Mouse (Mus musculus): ENCODE measurements around the gene Prpf3. TPM values are rescaled to one million over a fixed set of nuclear protein-coding genes. Genes with fewer than 3 reads are reported as not detected.

Gene Prpf3
- polyA plus RNA-seq, 1 experiment from 2014 or later: 34.7 TPM

GRCm38 (mm10) chr3:95794299-95794698, 61.4 kb downstream of the Prpf3 start:
- Histone ChIP-seq H3K9me3 (replicated peaks; ENCODE audit: control insufficient read depth, low read length) (no peaks in the 10 kb centered on the region), H3K4me1 (ENCODE audit: control insufficient read depth, insufficient read depth, low read length) (no peaks in the 10 kb centered on the region; the same call in 1 of the 2 replicates), H3K36me3 (ENCODE audit: control insufficient read depth, insufficient read depth) (0 out of 2 replicates have a peak, but pooled peaks cover 1% of the 10 kb centered on the region), H3K27ac (ENCODE audit: low read length) (no peak overlapping the region), H3K27me3 (ENCODE audit: control insufficient read depth, insufficient read depth, low read length) (no peaks in the 10 kb centered on the region), H3K9ac (ENCODE audit: low read length) (no peak overlapping the region), H3K4me3 (ENCODE audit: low read length) (no peak overlapping the region), H3K4me2 (ENCODE audit: low read depth, low read length) (no peak overlapping the region)
- 68% methylated on average over 1 of the region's 1 CpGs for WGBS
- no peak for ATAC-seq (replicated peaks; ENCODE audit: extremely low read depth, insufficient read depth, low FRiP score)

- no peak overlapping the region for H3K4me3 ChIP-seq (ENCODE audit: low read length)
- H3K9me3 ChIP-seq (replicated peaks; ENCODE audit: control insufficient read depth, low read length): no peaks in the 10 kb centered on the region
- H3K4me2 ChIP-seq (ENCODE audit: low read depth, low read length): no peak overlapping the region
- H3K36me3 ChIP-seq (ENCODE audit: control insufficient read depth, insufficient read depth): 0 out of 2 replicates have a peak, but pooled peaks cover 2% of the 10 kb centered on the region
- WGBS: 86% methylated on average over 2 of the region's 2 CpGs
- no peaks in the 10 kb centered on the region for H3K27me3 ChIP-seq (ENCODE audit: control insufficient read depth, insufficient read depth, low read length)
- H3K27ac ChIP-seq (ENCODE audit: low read length): no peak overlapping the region
- no peak for ATAC-seq (replicated peaks; ENCODE audit: extremely low read depth, insufficient read depth, low FRiP score)
- H3K4me1 ChIP-seq (ENCODE audit: control insufficient read depth, insufficient read depth, low read length): no peaks in the 10 kb centered on the region; the same call in 1 of the 2 replicates
- H3K9ac ChIP-seq (ENCODE audit: low read length): no peak overlapping the region
Observed at GRCm38 (mm10) chr3:95793662-95794061, 62.0 kb downstream of the Prpf3 start.

GRCm38 (mm10) chr3:95785501-95785900, 70.2 kb downstream of the Prpf3 start:
- H3K27me3 ChIP-seq (ENCODE audit: control insufficient read depth, insufficient read depth, low read length): no peaks in the 10 kb centered on the region
- WGBS: 90% methylated on average over 4 of the region's 4 CpGs
- H3K9ac ChIP-seq (ENCODE audit: low read length): no peak overlapping the region
- H3K36me3 ChIP-seq (ENCODE audit: control insufficient read depth, insufficient read depth): peaks cover 53% of the 10 kb centered on the region
- H3K27ac ChIP-seq (ENCODE audit: low read length): no peak overlapping the region
- no peaks in the 10 kb centered on the region for H3K4me1 ChIP-seq (ENCODE audit: control insufficient read depth, insufficient read depth, low read length)
- no peak overlapping the region for H3K4me2 ChIP-seq (ENCODE audit: low read depth, low read length)
- H3K9me3 ChIP-seq (replicated peaks; ENCODE audit: control insufficient read depth, low read length): no peaks in the 10 kb centered on the region
- ATAC-seq (replicated peaks; ENCODE audit: extremely low read depth, insufficient read depth, low FRiP score): no peak
- H3K4me3 ChIP-seq (ENCODE audit: low read length): no peak overlapping the region

Other genes with a start within 250 kb of the Prpf3 start
- gene Ensa, start 230.9 kb downstream of the Prpf3 start, polyA plus RNA-seq (2015; fragmentation: Nextera tagmentation; extraction: Ambion mirVana): 51.1 and 53.0 TPM in 2 replicates
- gene Mcl1, start 197.1 kb downstream of the Prpf3 start, polyA plus RNA-seq (2015; fragmentation: Nextera tagmentation; extraction: Ambion mirVana): 31.9 and 38.3 TPM in 2 replicates
- 8.5 and 13.7 TPM in 2 replicates for gene Adamtsl4, start 168.0 kb downstream of the Prpf3 start, polyA plus RNA-seq (2015; fragmentation: Nextera tagmentation; extraction: Ambion mirVana)
- 44.1 and 49.2 TPM in 2 replicates for gene Ecm1, start 116.3 kb downstream of the Prpf3 start, polyA plus RNA-seq (2015; fragmentation: Nextera tagmentation; extraction: Ambion mirVana)
- gene Tars2, start 95.7 kb downstream of the Prpf3 start, polyA plus RNA-seq (2015; fragmentation: Nextera tagmentation; extraction: Ambion mirVana): 41.3 and 43.3 TPM in 2 replicates
- 17.9 and 19.2 TPM in 2 replicates for gene Rprd2, start 37.0 kb downstream of the Prpf3 start, polyA plus RNA-seq (2015; fragmentation: Nextera tagmentation; extraction: Ambion mirVana)
- 356 and 374 TPM in 2 replicates for gene Mrps21, start 15.6 kb upstream of the Prpf3 start, polyA plus RNA-seq (2015; fragmentation: Nextera tagmentation; extraction: Ambion mirVana)
- 3.8 and 4.8 TPM in 2 replicates for gene Ciart, start 26.4 kb upstream of the Prpf3 start, polyA plus RNA-seq (2015; fragmentation: Nextera tagmentation; extraction: Ambion mirVana)
- 41.5 and 48.6 TPM in 2 replicates for gene BC028528, start 36.1 kb upstream of the Prpf3 start, polyA plus RNA-seq (2015; fragmentation: Nextera tagmentation; extraction: Ambion mirVana)
- 31.1 and 31.8 TPM in 2 replicates for gene Aph1a, start 38.1 kb upstream of the Prpf3 start, polyA plus RNA-seq (2015; fragmentation: Nextera tagmentation; extraction: Ambion mirVana)
- 73.4 and 78.2 TPM in 2 replicates for gene Car14, start 48.8 kb upstream of the Prpf3 start, polyA plus RNA-seq (2015; fragmentation: Nextera tagmentation; extraction: Ambion mirVana)
- gene Anp32e, start 73.4 kb upstream of the Prpf3 start, polyA plus RNA-seq (2015; fragmentation: Nextera tagmentation; extraction: Ambion mirVana): 188 and 233 TPM in 2 replicates
- gene Plekho1, start 140.1 kb upstream of the Prpf3 start, polyA plus RNA-seq (2015; fragmentation: Nextera tagmentation; extraction: Ambion mirVana): 63.3 and 67.1 TPM in 2 replicates
- gene Vps45, start 202.6 kb upstream of the Prpf3 start, polyA plus RNA-seq (2015; fragmentation: Nextera tagmentation; extraction: Ambion mirVana): 34.6 and 39.4 TPM in 2 replicates
- gene Otud7b, start 248.6 kb upstream of the Prpf3 start, polyA plus RNA-seq (2015; fragmentation: Nextera tagmentation; extraction: Ambion mirVana): 18.6 and 21.4 TPM in 2 replicates